Mouse (Mus musculus) hindbrain, embryonic 16.5 days (tissue): ENCODE measurements at regions not wholly inside any gene's neighbourhood (a gene's known extent, or its start where the extent isn't known, plus 50 kb on each side); places are given as distances from the start of the nearest gene placed in this dataset.

ENCODE experiments used
- ATAC-seq: fragments of 200-750 bp; cut with Nextera tagmentation; 2 replicates; pipeline ENCODE4 v1.8.0; 2017; ENCODE audit warnings: moderate TSS enrichment, moderate library complexity
- H3K27ac ChIP-seq: fragments of 300-500 bp; sonication (generic); 2 replicates; pipeline ENCODE4 v1.5.1; 2014; ENCODE audit warnings: low read depth, mild to moderate bottlenecking, control low read depth, low read length, moderate library complexity
- H3K27me3 ChIP-seq: fragments of 300-500 bp; sonication (generic); replicated peaks from 2 replicates; pipeline ENCODE4 v1.6.1; 2014; ENCODE audit warnings: low read length; ENCODE audit not compliant: control insufficient read depth, insufficient read depth
- H3K36me3 ChIP-seq: fragments of 300-500 bp; sonication (generic); 2 replicates; pipeline ENCODE4 v1.6.1; 2014; ENCODE audit warnings: mild to moderate bottlenecking, low read length, moderate library complexity, mixed read lengths; ENCODE audit not compliant: control insufficient read depth, insufficient read depth
- H3K4me1 ChIP-seq: fragments of 300-500 bp; sonication (generic); 2 replicates; pipeline ENCODE4 v1.6.1; 2014; ENCODE audit warnings: low read depth, low read length; ENCODE audit not compliant: control insufficient read depth, insufficient read depth
- H3K4me2 ChIP-seq: fragments of 300-500 bp; sonication (generic); 2 replicates; pipeline ENCODE4 v1.6.1; 2014; ENCODE audit warnings: mild to moderate bottlenecking, low read length, control low read depth, moderate library complexity
- H3K4me3 ChIP-seq: fragments of 300-500 bp; sonication (generic); 2 replicates; pipeline ENCODE4 v1.5.1; 2014; ENCODE audit warnings: mild to moderate bottlenecking, low read length, control low read depth, moderate library complexity
- H3K9ac ChIP-seq: fragments of 300-500 bp; sonication (generic); 2 replicates; pipeline ENCODE4 v1.6.1; 2014; ENCODE audit warnings: low read depth, mild to moderate bottlenecking, control low read depth, low read length, moderate library complexity
- H3K9me3 ChIP-seq: fragments of 300-500 bp; sonication (generic); 2 replicates; pipeline ENCODE4 v1.6.1; 2014; ENCODE audit warnings: mild to moderate bottlenecking, low read length, moderate library complexity; ENCODE audit not compliant: control insufficient read depth
- WGBS: fragments of 180-500 bp; shearing (Covaris S2); extraction: QIAGEN DNeasy Blood & Tissue Kit; methylation state at CpG from one replicate; pipeline ENCODE4 v1.1.7; 2014; 5-methylcytosine and 5-hydroxymethylcytosine counted together

DNA sequence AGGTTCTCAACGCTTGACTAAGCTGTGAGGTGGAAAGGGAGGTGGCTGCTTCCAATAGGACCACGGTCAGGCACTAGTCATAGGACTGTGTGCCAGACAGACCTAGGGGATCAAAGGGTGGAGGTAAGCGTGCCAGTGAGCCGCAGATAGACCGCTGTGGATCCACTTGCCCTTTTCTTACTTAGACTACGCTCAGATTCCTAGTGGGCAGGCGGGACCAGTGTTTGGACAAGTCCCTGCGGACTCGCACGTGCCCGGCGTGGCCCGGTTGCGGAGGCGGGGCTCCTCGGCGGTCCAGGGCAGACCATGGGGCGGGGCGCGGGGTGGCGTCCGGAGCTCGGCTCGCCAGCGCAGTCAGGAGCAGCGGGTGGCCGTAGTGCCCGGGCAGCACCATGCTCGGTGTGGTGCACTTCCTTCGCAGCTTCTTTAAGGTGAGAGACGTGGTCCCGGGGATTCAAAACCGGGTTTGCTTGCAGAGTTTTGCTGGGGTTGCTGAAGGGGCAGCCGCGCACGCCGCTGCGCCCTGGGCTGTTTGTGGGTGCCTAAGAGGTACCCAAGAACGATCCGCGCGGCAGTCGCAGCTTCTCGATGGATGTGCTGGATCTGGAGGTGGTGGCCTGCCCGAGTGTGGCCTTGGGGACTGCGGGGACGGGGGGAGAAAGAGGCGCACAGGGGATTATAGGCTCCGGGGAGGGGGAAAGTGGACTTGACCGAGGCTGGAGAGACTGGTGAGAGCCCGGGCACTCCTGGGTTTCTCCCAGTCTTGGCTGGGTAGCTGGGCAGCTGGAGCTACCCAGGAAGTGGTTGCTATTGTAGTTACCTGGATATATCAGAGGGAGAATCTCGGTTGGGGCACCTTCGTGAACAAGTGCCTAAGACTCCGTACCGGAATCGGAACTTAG lies 98.6 kb downstream of the Amer3 start:
- peak overlapping the region; percentile 41 for H3K4me3 ChIP-seq
- peak overlapping the region; percentile 69 for H3K4me2 ChIP-seq
- no peaks in the 10 kb centered on the region for H3K36me3 ChIP-seq
- 0 out of 2 replicates have a peak overlapping the region, but pooled peaks have one; percentile 0 for H3K27ac ChIP-seq
- H3K9ac ChIP-seq: peak overlapping the region; percentile 52
- peaks cover 13% of the 10 kb centered on the region for H3K4me1 ChIP-seq
- peak; percentile 86 for ATAC-seq
- H3K9me3 ChIP-seq: no peaks in the 10 kb centered on the region
- H3K27me3 ChIP-seq: no peaks in the 10 kb centered on the region; the same call in 1 of the 2 replicates
- WGBS: under 1% methylated on average over 41 of the region's 56 CpGs

DNA sequence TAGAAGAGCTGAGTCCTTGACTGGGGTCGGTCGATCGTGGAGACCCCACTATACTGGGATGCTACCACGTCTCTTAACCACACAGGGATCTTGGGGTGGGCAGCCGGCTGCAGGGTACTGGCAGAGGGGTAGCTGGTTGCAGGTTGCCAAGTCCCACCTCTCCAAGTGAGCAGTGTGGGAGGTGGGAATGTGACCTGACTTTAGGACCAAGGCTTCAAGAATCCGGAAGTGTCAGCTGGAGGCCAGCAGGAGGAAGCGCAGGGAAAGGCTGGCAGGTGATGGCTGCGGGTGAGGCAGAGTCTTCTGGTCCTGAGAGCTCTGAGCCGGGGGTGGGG lies 99.2 kb downstream of the Amer3 start:
- peak overlapping the region; percentile 41 for H3K4me3 ChIP-seq
- peaks cover 13% of the 10 kb centered on the region for H3K4me1 ChIP-seq
- peak overlapping the region; percentile 69 for H3K4me2 ChIP-seq
- peak overlapping the region; percentile 52 for H3K9ac ChIP-seq
- no peak for ATAC-seq
- no peaks in the 10 kb centered on the region for H3K36me3 ChIP-seq
- H3K27ac ChIP-seq: no peak overlapping the region
- no peaks in the 10 kb centered on the region for H3K9me3 ChIP-seq
- H3K27me3 ChIP-seq: no peaks in the 10 kb centered on the region; the same call in 1 of the 2 replicates
- 0% methylated on average over 9 of the region's 9 CpGs for WGBS

DNA sequence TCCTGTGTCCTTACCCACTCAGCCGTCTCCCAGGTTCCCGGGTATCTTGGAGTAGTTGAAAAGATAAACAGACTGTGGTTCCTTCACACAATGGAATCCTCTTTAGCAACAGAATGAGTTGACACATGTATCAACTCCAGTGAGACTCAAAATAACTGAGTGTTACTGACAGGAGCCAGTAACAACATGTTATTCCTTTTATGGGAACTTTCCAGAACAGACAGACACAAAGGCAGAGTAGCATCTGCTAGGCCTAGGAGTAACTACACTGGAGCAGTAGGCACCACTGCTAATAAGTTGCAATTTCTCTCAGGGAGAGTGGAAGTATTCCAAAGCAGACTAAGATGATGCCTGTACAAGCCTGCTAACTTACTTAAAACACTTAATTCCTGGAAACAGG lies 107.1 kb downstream of the Amer3 start:
- H3K9ac ChIP-seq: no peak overlapping the region
- H3K4me3 ChIP-seq: no peak overlapping the region
- H3K9me3 ChIP-seq: no peaks in the 10 kb centered on the region
- no peaks in the 10 kb centered on the region for H3K27me3 ChIP-seq
- no peak for ATAC-seq
- H3K4me2 ChIP-seq: no peak overlapping the region
- 81% methylated on average over 2 of the region's 2 CpGs for WGBS
- no peaks in the 10 kb centered on the region for H3K36me3 ChIP-seq
- no peak overlapping the region for H3K27ac ChIP-seq
- no peaks in the 10 kb centered on the region for H3K4me1 ChIP-seq

DNA sequence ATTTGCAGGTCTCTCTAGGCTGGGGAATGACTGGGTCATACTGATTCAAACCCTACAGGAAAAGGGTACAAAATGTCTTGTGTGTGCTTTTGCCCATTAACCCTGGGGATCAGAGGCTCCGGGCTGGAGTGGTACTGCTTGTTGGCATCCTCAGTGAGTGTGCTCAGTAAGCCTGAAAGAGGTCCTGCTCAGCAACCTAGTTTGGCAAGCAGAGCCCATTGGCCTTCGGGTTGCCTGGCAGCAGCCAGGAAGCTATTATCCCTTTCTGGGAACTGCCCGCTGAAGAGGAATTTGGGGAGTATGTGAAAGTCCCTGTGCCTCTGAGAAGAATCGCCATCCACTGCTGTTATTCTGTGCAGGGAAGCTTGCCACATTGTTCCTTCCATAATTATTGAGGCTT lies 117.1 kb downstream of the Amer3 start:
- WGBS: 38% methylated on average over 4 of the region's 4 CpGs
- no peaks in the 10 kb centered on the region for H3K36me3 ChIP-seq
- no peaks in the 10 kb centered on the region for H3K9me3 ChIP-seq
- no peak overlapping the region for H3K4me3 ChIP-seq
- no peak overlapping the region for H3K9ac ChIP-seq
- ATAC-seq: peak; percentile 92
- peaks cover 10% of the 10 kb centered on the region for H3K4me1 ChIP-seq
- H3K27me3 ChIP-seq: no peaks in the 10 kb centered on the region
- H3K4me2 ChIP-seq: peak overlapping the region; percentile 16; the same call in 1 of the 2 replicates
- peak overlapping the region; percentile 68 for H3K27ac ChIP-seq

DNA sequence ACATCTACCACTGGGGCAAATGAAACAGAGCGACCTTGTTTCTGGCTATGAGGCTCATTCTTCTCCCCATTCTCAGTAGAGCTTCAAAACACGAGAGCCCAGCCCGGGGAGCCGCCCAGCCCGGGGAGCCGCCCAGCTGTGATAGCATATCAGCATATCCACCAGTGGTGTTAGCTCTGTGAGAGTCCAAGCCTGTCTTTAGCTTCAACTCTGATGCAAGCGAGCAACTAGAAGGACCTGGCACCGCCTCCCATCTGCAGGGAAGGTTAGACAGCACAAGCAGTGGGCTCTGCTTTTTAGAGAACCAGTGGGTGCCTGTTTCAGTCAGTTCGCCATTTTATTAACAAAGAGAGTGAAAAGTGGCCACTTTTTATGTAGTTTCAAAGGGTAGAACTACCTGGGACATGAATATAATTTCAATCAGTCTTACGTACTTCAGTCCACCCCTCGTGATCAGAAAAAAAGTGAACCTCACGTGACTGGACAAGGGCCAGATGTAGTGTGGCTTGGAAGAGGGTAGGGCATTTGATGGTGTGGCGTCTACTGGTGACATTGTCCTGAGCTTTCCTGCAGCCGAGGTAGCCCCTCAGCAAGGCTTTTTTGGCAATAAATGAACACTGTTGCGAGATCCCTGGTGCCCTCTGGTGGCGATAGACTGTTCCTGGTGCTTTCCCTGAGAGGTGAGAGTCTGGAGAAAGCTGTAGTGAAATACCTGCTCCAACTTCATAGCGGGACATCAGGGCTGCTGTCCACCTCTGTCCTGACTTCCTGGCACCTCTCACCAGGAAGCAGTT lies 121.0 kb downstream of the Amer3 start:
- H3K36me3 ChIP-seq: no peaks in the 10 kb centered on the region
- ATAC-seq: peak; percentile 32; the same call in 1 of the 2 replicates
- H3K9ac ChIP-seq: no peak overlapping the region
- no peak overlapping the region for H3K4me3 ChIP-seq
- H3K27ac ChIP-seq: no peak overlapping the region
- no peaks in the 10 kb centered on the region for H3K27me3 ChIP-seq
- peaks cover 10% of the 10 kb centered on the region for H3K4me1 ChIP-seq
- H3K4me2 ChIP-seq: peak overlapping the region; percentile 41
- 42% methylated on average over 17 of the region's 17 CpGs for WGBS
- H3K9me3 ChIP-seq: no peaks in the 10 kb centered on the region

DNA sequence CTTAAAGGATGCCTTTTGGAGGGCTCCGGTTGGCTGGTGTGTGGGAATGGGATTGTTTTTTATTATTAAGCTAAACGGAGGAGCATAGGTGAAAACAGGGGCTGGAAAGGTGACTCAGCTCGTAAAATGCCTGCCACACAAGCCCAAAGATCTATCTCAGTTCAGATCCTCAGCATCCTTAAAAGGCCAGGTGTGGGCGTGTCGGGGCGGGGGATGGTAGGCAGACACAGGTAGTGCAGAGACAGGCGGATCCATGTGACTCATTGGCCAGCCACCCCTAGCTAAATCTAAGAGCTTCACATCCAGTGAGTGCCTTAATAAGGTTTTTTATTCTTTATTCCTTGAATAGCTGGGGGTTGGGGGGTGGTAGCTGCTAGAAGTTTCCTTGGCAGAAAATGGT lies 122.0 kb downstream of the Amer3 start:
- Histone ChIP-seq H3K4me2 (no peak overlapping the region), H3K27me3 (no peaks in the 10 kb centered on the region), H3K9me3 (no peaks in the 10 kb centered on the region), H3K9ac (no peak overlapping the region), H3K36me3 (no peaks in the 10 kb centered on the region), H3K4me3 (no peak overlapping the region), H3K4me1 (peaks cover 8% of the 10 kb centered on the region), H3K27ac (no peak overlapping the region)
- 87% methylated on average over 7 of the region's 7 CpGs for WGBS
- no peak for ATAC-seq

DNA sequence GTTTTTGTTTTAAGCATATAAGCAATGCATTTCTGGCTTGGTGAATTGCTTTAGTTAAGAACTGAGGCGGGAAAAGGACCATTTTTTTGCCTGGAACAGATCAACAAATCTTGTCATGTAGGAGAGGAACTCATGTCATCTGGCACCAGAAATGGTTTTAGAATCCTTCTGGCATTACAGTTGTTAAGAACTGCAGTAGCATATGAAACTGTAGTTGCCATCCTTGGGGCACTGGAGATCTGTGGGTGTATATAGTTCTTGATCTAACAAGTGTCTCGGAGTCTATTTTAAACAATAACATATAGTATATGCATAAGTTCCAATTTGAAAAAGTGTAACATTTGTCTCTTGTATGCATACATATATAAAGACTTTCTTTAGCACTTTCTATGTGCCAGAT lies 129.6 kb downstream of the Amer3 start:
- no peak overlapping the region for H3K27ac ChIP-seq
- no peaks in the 10 kb centered on the region for H3K9me3 ChIP-seq
- no peaks in the 10 kb centered on the region for H3K27me3 ChIP-seq
- H3K4me1 ChIP-seq: 0 out of 2 replicates have a peak, but pooled peaks cover 2% of the 10 kb centered on the region
- WGBS: 87% methylated on average over 2 of the region's 2 CpGs
- H3K9ac ChIP-seq: no peak overlapping the region
- ATAC-seq: no peak
- no peak overlapping the region for H3K4me2 ChIP-seq
- no peak overlapping the region for H3K4me3 ChIP-seq
- H3K36me3 ChIP-seq: no peaks in the 10 kb centered on the region

DNA sequence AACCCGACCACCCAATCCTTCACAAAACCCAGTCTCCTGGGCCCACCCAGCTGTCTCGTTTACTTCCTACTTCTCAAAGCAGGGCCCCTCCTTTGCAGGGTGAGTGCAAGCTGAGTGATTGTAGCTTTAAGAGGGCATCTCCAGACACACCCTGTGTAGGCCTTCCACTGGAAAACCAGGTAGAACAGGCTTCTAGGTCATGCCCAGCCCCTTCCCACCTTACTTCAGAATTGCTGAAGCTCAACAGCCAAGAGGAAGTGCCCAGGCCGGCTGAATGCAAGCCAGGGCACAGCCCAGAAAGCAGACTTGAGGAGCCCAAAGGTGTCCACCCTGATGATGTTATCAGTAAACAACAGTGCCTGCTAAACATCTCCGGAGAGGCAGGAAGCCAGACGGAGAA lies 120.2 kb downstream of the Fam168b start:
- no peak overlapping the region for H3K4me2 ChIP-seq
- no peak overlapping the region for H3K27ac ChIP-seq
- H3K4me1 ChIP-seq: no peaks in the 10 kb centered on the region
- H3K9me3 ChIP-seq: no peaks in the 10 kb centered on the region
- no peak overlapping the region for H3K9ac ChIP-seq
- no peaks in the 10 kb centered on the region for H3K36me3 ChIP-seq
- H3K4me3 ChIP-seq: no peak overlapping the region
- ATAC-seq: no peak
- no peaks in the 10 kb centered on the region for H3K27me3 ChIP-seq
- 73% methylated on average over 5 of the region's 5 CpGs for WGBS

DNA sequence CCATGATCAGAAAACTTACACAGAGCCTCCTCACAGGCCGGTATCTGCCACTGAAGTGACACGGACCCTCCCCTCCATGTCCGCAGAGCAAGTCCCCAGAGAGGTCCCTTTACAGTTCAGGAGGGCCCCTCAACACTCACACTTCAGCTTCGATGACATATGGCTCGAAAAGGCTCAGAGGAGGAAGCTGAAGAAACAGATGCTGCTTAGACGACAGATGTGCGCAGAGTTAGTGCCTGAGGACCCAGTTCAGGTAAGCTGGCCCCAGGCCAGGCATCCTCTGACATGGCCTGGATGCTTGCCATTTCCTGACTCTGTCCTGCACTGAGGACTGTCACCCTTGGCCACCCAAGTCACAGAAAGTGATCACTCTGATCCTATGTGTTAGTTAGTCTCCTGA lies 110.7 kb downstream of the Fam168b start:
- WGBS: 68% methylated on average over 7 of the region's 7 CpGs
- Histone ChIP-seq H3K9me3 (no peaks in the 10 kb centered on the region), H3K9ac (no peak overlapping the region), H3K4me3 (no peak overlapping the region), H3K27ac (no peak overlapping the region), H3K4me1 (no peaks in the 10 kb centered on the region; the same call in 1 of the 2 replicates), H3K27me3 (no peaks in the 10 kb centered on the region), H3K4me2 (no peak overlapping the region), H3K36me3 (no peaks in the 10 kb centered on the region)
- 0 out of 2 replicates have a peak, but pooled peaks have one; percentile 17 for ATAC-seq
